In the genomic region with DNA sequence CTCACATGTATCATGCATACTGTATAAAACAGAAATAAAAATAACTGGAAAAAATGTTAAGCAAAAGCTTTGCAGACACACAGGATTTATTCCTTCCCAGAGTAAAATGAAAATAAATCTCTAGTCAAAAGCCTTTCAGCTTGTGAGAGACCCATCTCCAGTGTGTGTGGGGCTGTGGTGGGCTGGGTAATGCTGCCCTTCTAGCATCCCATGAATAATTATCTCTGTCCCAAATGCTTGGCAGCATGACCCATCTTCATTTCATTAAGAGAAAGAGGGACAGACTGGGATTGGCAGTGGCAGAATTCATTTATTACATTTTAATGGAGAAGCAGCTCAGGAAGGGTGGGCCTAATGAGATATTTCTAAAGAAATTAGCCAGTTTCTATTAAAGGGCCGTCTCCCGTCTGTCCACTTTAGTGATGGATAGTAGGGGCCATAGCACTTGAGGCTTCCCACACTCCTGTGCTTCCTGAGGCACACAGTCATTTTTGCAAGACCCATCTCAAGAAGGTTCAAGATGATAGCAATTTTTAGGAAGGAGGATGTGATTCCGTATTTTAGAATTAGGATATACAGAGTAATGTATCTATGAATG, we compare ENCODE assay signal across 25 mouse cellular contexts.
"Had no signal": no experiment of that assay in that cellular context is flagged by ENCODE, and none has a peak within 500 bp of the region (broad histone marks: within the 10 kb centered on the region; RNA-seq: fewer than 3 reads in every experiment).

No protein-coding gene starts in this region.

- DNase-seq: forebrain, postnatal 0 days; gastrocnemius, postnatal 10 days; gastrocnemius, postnatal 36 days; heart, adult 11 months; heart, adult 2 months; heart, postnatal 14 days; heart, postnatal 36 days; kidney, adult 11 months; kidney, adult 2 months; kidney, adult 9 months; kidney, postnatal 14 days; kidney, postnatal 36 days; layer of hippocampus, adult 9-11 months; layer of hippocampus, postnatal 36 days; left cerebral cortex, postnatal 4 days had no signal

- H3K9me3 ChIP-seq: heart, embryonic 13.5 days; heart, embryonic 15.5 days; kidney, embryonic 15.5 days; limb, embryonic 13.5 days; limb, embryonic 15.5 days; liver, embryonic 12.5 days had no signal

- H3K4me2 ChIP-seq: heart, embryonic 11.5 days; heart, embryonic 13.5 days; heart, embryonic 15.5 days; kidney, embryonic 15.5 days; limb, embryonic 13.5 days; limb, embryonic 15.5 days; liver, embryonic 12.5 days had no signal

- H3K27me3 ChIP-seq: heart, embryonic 13.5 days; heart, embryonic 15.5 days; kidney, embryonic 15.5 days; limb, embryonic 13.5 days; limb, embryonic 15.5 days; liver, embryonic 12.5 days had no signal

- H3K4me3 ChIP-seq: heart, adult 2 months; heart, embryonic 13.5 days; heart, embryonic 15.5 days; kidney, embryonic 15.5 days; limb, embryonic 13.5 days; limb, embryonic 15.5 days; liver, embryonic 12.5 days had no signal

- H3K4me1 ChIP-seq: heart, embryonic 13.5 days; heart, embryonic 15.5 days; kidney, embryonic 15.5 days; limb, embryonic 13.5 days; limb, embryonic 15.5 days; liver, embryonic 12.5 days had no signal

- ATAC-seq: forebrain, postnatal 0 days; intestine, embryonic 16.5 days; liver, embryonic 12.5 days had no signal

- H3K36me3 ChIP-seq: heart, embryonic 13.5 days; heart, embryonic 15.5 days; kidney, embryonic 15.5 days; limb, embryonic 13.5 days; limb, embryonic 15.5 days; liver, embryonic 12.5 days had no signal

- H3K9ac ChIP-seq: forebrain, postnatal 0 days; heart, embryonic 13.5 days; heart, embryonic 15.5 days; kidney, embryonic 15.5 days; limb, embryonic 13.5 days; limb, embryonic 15.5 days; liver, embryonic 12.5 days; liver, embryonic 14.5 days had no signal

- H3K27ac ChIP-seq: heart, adult 2 months; heart, embryonic 13.5 days; heart, embryonic 15.5 days; kidney, embryonic 15.5 days; kidney, postnatal 0 days; limb, embryonic 13.5 days; limb, embryonic 15.5 days; liver, embryonic 12.5 days; liver, embryonic 14.5 days had no signal
